Mouse (Mus musculus) bone marrow macrophage, adult 2 months (primary cell): ENCODE results near the gene Dock6.

Experiments
- CTCF ChIP-seq: IDR thresholded peaks from 2 replicates; pipeline ENCODE4 v1.5.1; 2012; ENCODE audit warnings: low read depth, mild to moderate bottlenecking, low read length, moderate library complexity
- POLR2A ChIP-seq: IDR thresholded peaks from 2 replicates; pipeline ENCODE4 v1.6.1; 2012; ENCODE audit warnings: mild to moderate bottlenecking, low read depth, low read length, borderline replicate concordance

DNA sequence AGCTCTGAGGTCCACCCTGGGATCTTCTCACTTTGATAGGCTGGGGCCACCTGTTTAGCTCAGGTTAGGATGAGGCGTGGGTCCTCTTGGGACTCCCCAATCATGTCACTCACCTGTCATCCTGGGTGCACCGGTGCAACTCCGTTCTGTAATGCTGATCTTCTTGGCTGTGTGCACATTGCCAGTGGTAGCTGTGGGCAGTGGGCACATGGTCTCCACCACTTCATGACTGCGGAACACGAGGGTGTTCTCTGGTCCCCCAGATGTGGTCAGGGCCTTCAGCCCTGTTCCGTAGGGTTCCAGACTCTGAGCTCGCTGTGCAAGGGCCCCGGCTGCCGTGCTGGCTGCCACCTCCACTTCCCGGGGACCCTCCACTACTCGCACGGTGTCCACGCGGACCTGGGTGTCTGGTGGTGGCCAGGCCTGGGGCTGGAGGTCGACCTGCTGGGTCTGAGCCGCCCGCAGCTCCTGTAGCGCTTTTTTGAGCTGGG lies 58.0 kb downstream of the Dock6 start:
- no peak for TF ChIP-seq CTCF
- TF ChIP-seq POLR2A = no peak
